Mouse (Mus musculus) ZHBTc4 (cell line): ENCODE measurements at regions not wholly inside any gene's neighbourhood (a gene's known extent, or its start where the extent isn't known, plus 50 kb on each side); places are given as distances from the start of the nearest gene placed in this dataset.

Experiments
- DNase-seq: peaks from one replicate; pipeline ENCODE4 v3.0.0-alpha.2; 2011; ENCODE audit warnings: low read depth, low spot score

GRCm38 (mm10) chr19:52878812-52879502 is 161.1 kb downstream of the Xpnpep1 start:
- DNase-seq = no peak

- DNase-seq = no peak
Observed at GRCm38 (mm10) chr19:52866635-52867034, 173.4 kb downstream of the Xpnpep1 start.

GRCm38 (mm10) chr19:52861576-52861975 is 178.4 kb downstream of the Xpnpep1 start:
- no peak for DNase-seq

- DNase-seq = no peak
Observed at GRCm38 (mm10) chr19:52854068-52854682, 185.8 kb downstream of the Xpnpep1 start.

GRCm38 (mm10) chr19:52816202-52816601 is 223.8 kb downstream of the Xpnpep1 start:
- DNase-seq = no peak

GRCm38 (mm10) chr19:52812046-52812445 is 228.0 kb downstream of the Xpnpep1 start:
- DNase-seq = no peak

GRCm38 (mm10) chr19:52788802-52789201 is 251.2 kb downstream of the Xpnpep1 start:
- DNase-seq = no peak

GRCm38 (mm10) chr19:52768761-52769388 is 271.1 kb downstream of the Xpnpep1 start:
- no peak for DNase-seq

- DNase-seq = no peak
Observed at GRCm38 (mm10) chr19:52768117-52768516, 271.9 kb downstream of the Xpnpep1 start.

GRCm38 (mm10) chr19:52738946-52739345 is 301.1 kb downstream of the Xpnpep1 start:
- DNase-seq = no peak

GRCm38 (mm10) chr19:52721776-52722175 is 318.2 kb downstream of the Xpnpep1 start:
- DNase-seq = peak; percentile 24

GRCm38 (mm10) chr19:52715359-52715758 is 324.7 kb downstream of the Xpnpep1 start:
- DNase-seq = no peak

- DNase-seq = no peak
Observed at GRCm38 (mm10) chr19:52707679-52708078, 332.3 kb downstream of the Xpnpep1 start.

- no peak for DNase-seq
Observed at GRCm38 (mm10) chr19:52661009-52661408, 379.0 kb downstream of the Xpnpep1 start.

- no peak for DNase-seq
Observed at GRCm38 (mm10) chr19:52647066-52648046, 383.3 kb downstream of the Ins1 start.

- DNase-seq = no peak
Observed at GRCm38 (mm10) chr19:52640228-52640627, 376.1 kb downstream of the Ins1 start.

GRCm38 (mm10) chr19:52632501-52632900 is 368.4 kb downstream of the Ins1 start:
- DNase-seq = no peak

- no peak for DNase-seq
Observed at GRCm38 (mm10) chr19:52624310-52624709, 360.2 kb downstream of the Ins1 start.

- DNase-seq = peak; percentile 15
Observed at GRCm38 (mm10) chr19:52623496-52623895, 359.4 kb downstream of the Ins1 start.

- no peak for DNase-seq
Observed at GRCm38 (mm10) chr19:52613353-52613752, 349.3 kb downstream of the Ins1 start.

- DNase-seq = peak; percentile 10
Observed at GRCm38 (mm10) chr19:52606859-52607258, 342.8 kb downstream of the Ins1 start.

GRCm38 (mm10) chr19:52600410-52600809 is 336.3 kb downstream of the Ins1 start:
- no peak for DNase-seq
